Mouse (Mus musculus): Measurements from ENCODE around the gene Gtf3c5. TPM values are rescaled to one million over a fixed set of nuclear protein-coding genes. Genes with fewer than 3 reads are reported as not detected.
A peak's percentile ranks its signal among the peaks of the same experiment; 100 is the strongest.

Gtf3c5 gene
- total RNA-seq, 2 experiments from 2014 or later = 10.3 to 12.2 TPM

DNA sequence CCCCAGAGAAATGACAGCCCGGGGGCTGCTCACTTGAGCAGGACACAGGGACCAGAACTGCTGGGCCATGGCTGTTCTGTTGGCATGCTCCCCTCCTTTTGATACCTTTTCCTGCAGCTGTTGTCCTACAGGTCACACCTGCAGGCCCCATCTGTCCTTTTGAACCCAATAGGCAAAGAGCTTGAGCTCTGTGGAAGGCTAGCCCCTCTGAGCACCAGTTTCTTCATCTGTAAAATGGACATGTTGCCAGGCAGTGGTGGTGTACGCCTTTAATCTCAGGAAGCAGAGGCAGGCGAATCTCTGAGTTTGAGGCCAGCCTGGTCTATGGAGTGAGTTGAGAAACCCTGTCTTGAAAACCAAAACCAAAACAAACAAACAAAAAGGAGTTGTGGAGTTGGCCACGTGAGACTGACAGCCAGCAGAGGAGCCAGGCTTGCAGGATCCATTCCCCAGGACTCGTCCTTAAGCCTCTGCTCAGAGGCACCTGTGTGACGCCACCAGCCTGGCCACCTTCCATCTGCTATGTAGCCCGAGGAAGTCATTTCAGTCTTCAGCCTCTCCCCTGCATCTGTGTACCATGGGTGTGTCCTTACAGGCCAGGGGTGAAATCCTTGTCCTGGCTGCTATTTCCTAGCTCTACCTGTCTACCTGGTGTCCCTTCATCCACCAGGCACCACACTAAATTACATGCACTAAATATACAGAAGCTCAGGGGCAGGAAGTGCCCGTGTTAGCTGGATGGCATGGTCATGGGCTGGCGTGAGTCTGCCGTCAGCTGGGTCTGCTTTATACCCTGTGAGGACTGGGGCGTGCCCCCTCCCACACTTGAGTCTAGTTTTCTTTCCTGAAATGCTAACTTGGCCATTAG is 46.6 kb downstream of the Gtf3c5 start:
- no peak for ATAC-seq (ENCODE audit: poor library complexity, severe bottlenecking)

DNA sequence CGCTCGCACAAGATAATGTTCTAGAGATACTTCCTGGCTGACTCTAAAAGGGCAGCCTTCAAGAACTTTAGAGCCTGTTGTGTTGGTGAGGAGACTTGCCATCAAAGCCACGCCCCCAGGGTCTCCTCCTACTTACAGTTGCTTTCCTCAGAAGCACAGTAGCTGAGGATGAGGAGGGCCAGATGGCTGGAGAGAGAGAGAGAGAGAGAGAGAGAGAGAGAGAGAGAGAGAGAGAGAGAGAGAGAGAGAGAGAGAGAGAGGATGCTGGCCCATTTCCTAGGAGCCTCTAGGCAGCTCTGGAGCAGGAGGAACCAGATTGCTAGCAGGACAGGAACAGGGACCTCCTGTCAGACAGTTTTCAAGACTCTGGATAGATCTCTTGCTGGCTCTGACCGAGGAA is 47.4 kb downstream of the Gtf3c5 start:
- ATAC-seq (ENCODE audit: poor library complexity, severe bottlenecking) = no peak

DNA sequence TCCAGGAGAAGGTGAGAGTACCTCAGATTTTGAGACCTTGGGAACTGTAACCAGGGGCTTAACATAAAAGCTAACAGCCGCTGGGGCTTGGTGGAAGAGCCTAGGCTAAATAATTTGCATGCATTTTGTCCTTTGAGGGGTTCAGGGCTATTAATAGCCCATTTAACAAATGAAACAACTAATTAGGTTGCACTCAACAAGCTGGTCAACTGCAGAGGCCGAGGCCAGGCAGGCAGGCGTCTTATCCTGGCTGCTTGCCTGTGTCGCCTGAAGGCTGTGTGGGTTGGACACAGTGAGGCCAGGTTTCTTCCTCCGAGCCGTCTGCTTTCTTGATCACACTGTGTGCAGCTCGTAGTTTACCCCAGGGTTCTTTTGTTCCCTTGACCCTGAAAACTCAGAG is 47.9 kb downstream of the Gtf3c5 start:
- no peak for ATAC-seq (ENCODE audit: poor library complexity, severe bottlenecking)

DNA sequence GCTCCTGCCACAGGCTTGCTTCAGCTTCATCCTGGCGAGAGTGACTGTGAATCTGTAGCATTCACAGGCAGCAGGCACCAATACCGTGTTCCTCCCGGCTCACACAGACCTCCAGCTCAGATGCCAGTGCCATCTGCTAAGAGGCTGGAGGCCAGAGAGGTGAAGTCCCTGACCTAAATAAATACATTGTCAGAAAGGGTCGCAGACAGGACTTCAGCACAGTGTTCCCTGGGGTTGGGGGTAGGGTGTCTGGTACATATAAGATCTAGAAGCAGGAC is 48.3 kb downstream of the Gtf3c5 start:
- ATAC-seq (ENCODE audit: poor library complexity, severe bottlenecking) = no peak

DNA sequence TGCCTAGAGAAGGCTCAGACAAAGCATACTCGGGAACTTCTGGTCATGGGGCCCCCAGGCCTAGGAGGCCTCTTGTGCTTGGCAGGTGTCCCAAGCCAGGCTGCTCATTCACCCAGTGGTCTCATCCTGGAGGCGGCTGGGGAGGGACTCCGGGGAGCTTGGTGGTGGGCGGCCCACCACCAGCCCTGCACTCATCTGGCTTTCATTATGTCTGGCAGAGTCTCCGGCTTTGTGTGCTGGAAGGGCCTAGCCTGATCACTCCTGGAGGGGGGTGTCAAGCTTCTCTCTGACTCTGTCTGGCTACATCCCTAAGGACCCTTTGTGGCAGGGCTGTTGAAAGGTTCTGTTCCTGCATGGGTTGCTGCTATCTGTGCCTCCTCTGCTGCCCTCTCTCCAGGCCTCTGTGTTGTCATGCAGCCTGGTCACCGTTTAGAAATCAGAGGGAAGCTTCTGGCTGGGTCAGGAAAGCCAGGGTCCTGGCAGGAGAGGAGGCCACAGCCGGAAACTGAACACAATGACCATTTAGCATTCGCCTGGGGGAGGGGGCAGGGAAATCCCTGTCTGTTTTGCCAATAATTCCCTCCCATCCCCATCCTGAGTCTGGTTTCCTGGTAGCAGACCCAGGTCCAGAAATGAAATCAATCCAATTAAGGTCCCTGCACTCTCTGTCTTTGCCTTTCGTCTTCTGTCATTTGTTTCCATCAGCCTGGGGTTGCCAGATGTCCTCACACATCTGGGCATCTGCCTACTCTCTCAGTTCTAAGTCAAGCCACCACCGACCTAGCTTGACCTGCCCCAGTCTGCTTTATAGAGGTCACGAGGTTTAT is 48.9 kb downstream of the Gtf3c5 start:
- no peak for ATAC-seq (ENCODE audit: poor library complexity, severe bottlenecking)

DNA sequence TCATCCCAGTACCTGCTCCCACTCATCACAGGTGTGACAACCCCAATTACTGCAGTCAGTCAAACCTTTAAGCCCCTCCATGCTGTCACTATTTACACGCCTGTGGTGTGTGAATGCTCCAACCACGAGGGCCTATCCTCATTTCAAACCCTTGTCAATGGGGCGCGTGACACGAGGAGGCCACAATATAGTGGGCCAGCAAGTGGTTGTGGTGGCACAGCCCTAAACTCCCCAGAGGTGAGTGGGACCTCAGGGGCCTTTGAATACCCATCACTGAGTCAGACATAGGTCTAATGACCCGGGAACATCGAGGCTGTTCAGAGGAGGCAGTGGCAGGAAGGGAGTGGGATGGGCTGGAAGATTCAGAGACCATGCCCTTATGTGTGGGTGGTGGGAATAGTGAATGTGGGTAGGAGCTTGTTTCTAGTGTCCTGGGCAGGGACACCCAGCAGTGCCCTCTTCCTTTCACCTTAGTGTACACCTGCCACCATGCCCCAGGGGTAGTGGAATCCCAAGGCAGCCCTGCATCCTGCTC is 49.6 kb downstream of the Gtf3c5 start:
- no peak for ATAC-seq (ENCODE audit: poor library complexity, severe bottlenecking)

DNA sequence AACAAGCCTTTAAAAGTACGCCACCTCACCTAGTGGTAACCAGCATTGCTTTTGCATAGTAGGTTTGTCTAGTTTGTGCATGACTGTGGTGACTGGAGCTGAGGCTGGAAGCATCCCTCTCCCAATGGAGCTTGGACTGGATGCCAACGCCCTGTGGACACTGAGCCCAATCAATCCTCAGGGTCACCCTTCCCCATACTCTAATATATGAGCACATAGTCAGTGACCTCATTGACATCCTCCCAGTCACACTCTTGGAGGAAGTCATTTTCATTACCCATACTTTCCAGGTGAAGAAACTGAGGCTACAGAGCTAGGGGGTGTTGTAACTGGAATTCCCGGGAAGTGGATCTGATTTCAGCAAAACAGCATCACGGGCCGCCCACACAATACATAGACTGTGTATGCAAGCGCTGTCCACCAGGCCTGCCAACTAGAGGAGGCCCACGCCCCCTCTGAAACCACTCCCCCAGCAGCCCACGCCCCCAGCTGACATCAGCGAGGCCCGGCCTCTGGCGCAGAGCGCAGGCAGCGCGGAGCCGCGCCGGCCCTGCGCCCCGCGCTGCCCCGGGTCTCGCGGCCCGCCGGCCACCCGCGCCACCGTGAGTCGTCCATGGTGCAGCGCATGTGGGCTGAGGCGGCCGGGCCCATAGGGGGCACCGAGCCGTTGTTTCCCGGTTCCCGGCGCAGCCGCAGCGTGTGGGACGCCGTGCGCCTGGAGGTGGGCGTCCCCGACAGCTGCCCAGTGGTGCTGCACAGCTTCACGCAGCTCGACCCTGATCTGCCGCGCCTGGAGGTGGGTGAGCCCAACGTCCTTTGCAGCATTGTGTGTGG is 50.4 kb downstream of the Gtf3c5 start:
- ATAC-seq (ENCODE audit: poor library complexity, severe bottlenecking) = peak; percentile 98

DNA sequence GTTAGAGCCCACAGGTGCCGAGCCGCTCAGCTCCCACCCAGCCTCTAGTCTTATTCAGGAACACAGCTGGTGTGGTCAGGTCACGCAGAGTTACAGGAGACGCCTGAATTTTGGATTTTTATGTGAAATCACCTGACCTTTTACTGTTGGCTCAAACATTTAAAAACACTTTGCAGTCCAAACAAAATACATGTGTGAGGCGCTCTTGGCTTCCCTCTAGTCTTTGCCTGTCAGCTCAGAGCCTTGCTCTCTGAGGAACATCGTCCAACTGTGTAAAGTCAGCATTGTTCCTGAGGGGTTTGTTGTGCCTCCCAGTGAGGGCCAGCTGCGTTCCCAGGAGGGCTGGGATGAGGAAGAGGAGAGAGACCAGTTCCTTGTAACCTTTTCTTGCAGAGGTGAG is 53.2 kb downstream of the Gtf3c5 start:
- ATAC-seq (ENCODE audit: poor library complexity, severe bottlenecking) = no peak

DNA sequence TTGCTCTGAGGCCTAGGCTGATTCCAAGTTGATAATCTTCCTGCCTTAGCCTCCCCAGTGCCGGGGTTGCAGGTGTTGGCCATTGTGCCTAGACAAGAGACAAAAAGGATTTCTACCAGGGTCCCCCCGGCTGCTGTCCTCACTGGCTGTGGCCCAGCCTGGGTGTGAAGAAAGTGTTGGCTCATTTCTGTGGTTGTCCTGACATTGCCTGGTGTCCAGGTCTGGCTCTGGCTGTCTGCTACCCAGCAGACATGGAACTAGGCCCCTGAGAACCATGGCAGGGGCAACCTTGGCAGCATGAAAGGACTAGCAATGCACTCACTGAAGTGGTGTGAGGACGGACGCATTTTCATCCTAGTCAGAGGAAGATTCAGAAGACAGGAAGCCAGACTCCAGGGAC is 53.7 kb downstream of the Gtf3c5 start:
- ATAC-seq (ENCODE audit: poor library complexity, severe bottlenecking) = no peak

DNA sequence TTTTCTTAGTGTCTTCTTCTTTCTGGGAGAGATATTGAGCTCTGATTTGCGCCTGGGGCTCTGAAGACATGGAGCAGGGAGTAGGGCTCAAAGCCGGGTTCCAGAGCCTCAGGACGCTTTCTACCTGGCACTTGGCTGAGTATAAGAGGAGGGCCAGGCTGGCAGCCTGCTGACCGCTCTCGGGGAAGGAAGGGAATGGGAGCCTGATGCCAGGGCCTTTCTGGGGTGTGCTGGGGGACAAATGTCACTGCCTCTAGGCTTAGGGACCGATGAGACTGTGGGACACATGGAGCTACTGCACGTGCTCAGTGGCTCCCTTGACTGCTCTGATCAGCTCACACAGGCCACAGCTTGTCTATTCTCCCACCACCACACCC is 55.2 kb downstream of the Gtf3c5 start:
- no peak for ATAC-seq (ENCODE audit: poor library complexity, severe bottlenecking)

DNA sequence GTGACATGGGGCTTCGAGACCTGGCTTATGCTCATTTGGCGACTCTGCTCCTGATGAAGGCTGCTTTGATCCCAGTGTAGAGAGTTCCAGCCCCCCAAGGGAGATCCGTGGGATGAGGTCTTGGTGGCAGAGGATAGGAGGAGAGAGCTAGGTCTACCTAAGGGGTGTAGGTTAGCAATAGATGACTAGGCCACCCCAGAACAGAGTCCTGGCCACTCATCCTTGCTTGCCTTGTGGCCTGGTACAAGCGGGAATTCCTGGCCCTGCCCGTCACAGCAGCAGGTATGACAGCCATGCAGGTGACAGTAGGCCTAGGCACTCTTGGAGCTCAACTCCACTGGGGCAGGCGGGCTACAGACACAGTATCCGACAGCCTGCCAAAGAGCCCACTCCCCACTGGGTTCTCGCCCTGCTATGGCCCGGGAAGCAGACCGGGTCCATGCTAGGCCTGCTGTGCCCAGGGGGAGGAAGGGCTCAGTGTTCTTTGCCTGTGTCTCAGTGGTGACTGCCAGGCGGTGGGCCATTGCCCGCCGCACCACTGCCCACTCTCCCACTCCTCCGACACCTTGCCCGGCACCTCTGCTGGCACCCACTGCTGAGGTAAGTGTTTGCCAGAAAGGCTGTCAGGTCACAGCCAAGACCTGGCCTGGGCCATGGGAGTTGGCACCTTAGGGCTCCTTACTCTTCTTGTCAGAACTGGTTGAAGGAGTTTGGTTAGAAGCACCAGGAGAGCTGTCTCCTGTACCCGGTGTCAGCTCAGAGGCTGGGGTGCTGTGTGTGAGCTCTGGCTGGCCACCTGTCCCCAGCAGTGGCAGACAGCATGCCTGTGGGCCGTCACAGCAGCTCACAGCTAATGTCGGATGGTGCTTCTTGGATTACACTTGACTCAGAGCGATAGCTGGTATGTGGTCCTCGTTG is 55.9 kb downstream of the Gtf3c5 start:
- ATAC-seq (ENCODE audit: poor library complexity, severe bottlenecking) = no peak

DNA sequence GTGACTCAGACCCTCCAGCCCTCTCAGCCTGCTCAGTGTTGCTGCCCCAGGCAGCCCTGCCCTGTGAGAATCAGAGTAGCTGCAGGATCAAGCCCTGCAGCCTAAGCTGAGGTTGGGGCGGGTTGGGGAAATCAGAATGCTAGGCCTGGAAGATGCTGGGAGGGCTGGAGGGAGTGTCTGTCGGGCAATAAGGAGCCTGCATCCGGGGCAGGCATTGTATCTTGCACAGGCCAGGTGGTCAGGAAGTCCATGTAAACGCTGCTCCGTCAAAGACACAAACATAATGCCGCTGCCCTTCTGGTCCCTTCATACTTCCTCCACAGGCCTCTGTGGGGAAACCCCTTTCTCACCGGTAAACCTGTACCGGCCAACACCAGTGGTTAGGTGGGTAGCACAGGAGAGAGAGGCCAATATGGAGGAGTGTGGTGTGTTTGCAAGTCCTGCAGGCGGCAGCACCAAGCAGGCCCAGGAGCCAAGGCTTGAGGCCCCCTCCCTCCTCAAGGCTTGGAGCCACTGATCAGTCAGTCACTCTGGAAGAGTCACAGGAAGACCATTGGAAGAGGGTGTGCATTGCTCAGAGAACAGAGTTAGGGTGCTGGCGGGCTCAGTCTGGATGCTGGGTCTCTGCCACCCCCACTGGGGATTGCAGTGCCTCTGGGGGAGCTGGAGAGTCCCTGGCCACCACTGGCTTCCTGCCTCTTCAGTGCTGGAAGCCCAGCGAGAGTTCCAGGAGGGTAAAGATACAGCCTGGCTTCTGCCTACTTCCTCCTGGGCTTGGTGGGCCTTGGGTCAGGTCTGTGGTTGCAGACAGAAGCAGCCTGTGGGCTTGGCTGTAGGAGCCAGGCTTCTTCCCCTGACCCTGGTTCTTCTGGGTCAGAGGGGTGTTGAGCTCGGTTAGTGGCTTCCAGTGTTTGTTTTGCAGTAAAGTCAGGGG is 57.3 kb downstream of the Gtf3c5 start:
- peak; percentile 73 for ATAC-seq (ENCODE audit: poor library complexity, severe bottlenecking)

DNA sequence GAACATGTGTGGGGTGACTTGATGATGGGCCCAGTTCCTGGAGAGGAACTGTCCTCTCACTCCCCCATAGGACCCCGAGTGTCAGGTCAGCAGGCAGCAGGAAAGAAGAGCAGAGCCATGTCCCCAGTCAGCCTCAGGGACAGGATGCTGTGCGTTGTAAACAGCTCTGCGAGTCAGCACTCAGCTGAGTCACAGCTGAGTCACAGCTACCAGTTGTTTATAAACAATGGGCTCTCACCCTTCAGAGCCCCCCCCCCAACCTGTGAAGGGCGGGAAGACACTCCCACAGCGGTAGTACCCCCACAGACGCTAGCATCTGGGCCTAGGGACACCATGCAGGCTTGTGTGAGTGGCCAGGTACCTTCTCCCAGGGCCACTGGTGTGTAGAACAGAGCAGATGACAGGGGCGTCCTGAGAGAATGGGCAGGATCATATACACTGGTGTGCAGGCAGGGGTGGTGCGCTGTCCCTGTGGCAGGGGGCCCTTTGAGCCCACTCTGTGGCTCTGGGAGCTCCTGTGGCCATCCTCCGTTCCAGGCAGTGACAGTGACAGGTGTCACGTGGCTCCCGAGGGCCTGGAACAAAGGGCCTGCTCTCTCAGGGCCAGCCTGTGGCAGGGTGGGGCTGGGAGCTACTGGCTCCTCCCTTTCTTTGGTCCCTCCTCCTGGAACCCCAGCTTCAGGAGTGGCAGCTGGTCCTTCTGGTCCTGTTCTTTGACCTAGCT is 58.2 kb downstream of the Gtf3c5 start:
- ATAC-seq (ENCODE audit: poor library complexity, severe bottlenecking) = peak; percentile 41

DNA sequence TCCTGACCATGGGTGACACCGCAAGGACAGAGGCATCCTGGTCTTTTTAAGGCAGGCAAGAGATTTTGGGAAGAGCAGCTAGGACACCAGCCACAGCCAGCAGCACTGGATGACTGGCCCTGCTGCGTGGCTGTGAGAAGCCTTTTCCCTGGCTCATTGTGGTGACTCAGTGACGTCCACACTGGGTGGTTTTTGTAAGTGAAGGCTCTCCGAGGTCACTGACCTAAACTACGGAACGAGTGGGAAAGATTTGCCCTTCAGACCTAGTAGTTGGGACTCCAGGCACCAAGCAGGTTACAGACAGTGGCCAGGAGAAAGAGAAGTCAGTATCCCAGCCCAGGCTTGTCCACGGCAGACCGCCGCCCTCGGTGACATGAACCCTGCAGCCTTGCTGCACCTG is 59.1 kb downstream of the Gtf3c5 start:
- no peak for ATAC-seq (ENCODE audit: poor library complexity, severe bottlenecking)

DNA sequence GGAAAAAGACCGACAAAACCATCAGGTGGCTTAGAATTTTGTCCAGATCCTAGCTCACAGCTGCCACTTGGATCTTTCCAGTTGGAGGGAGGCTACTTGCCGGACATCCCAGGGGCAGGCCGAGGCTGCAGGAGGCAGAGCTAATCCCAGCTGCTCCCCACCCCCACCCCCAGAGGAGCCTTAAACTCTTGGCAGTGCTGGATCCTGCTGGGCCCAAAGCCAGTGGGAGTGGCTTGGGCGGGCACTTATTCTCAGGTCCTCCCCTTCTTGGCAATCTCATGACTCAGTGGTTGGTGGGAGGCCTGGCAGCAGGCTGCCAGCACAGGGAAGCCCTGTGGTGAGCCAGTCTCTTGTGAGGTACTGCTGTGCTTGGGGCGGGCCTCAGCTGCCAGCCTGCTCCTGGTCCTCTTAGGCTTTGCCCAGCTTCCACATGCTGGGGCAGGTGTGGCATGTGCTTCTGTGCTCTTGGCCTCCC is 59.9 kb downstream of the Gtf3c5 start:
- ATAC-seq (ENCODE audit: poor library complexity, severe bottlenecking) = peak; percentile 31

DNA sequence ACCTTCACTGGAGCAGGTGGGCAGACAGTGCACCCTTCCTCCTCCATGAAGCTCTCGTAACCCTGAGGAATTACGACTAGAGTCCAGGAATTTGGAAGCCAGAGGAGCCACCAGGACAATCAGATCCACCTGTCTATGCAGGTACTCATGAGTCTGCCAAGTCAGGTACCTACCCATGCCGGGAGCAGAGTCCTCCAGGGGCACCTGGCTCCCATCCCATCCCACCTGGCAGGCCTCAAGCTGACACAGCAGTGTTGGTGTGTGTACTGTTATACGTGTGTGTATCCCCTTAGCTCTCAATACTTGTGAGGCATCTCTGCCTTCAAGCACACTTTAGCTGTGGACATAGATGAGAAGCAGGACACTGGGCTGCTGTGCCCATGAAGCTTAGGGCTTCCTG is 61.4 kb downstream of the Gtf3c5 start:
- no peak for ATAC-seq (ENCODE audit: poor library complexity, severe bottlenecking)

DNA sequence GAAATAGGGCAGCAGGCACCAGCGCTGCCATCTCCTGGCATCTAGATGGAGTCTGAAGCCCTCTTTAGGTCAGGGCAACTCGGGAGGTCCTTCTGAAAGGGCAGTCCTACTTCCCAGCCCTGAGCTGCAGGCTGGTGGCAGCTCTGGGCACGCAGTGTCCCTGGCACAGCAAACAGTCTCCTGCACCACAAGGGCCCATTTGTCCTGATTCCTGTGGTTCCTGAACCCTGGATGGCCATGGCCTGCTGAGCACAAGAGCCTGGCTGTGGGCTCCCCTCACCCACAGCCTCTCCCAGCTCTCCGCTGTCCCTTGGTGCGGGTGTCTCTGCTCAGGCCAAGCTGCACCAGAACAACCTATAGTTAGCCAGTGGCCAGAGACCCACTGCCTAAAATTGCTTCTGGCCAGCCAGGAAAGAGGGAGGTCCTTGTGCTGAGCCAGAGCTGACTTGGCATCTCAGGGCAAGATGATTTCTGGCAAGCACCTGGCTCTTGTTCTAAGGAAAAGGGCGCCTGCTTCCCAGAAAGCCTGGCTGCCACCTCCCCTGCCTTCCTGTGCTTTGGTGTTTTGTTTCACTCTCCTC is 61.9 kb downstream of the Gtf3c5 start:
- ATAC-seq (ENCODE audit: poor library complexity, severe bottlenecking) = no peak

DNA sequence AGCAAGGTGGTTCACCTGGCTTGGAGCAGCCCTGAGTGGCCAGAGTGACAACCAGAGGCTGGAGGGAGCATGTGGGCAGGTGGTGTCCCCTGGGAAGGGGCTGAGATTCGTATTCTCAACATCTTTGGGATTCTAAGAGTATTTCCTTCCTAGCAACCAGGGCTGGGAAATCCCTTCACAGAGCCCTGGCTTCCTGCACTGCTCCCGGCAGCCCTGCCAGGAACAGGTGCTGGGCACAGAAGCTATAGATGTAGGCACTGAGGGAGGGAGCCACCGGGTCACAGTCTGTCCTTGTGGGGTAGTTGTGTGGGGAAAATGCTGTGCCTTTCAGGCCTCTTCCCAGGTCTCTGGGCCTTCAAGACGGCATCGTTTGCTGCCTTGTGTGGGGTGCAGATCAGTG is 63.0 kb downstream of the Gtf3c5 start:
- no peak for ATAC-seq (ENCODE audit: poor library complexity, severe bottlenecking)

Measured in megakaryocyte, adult 5-6 weeks (primary cell).